Comparison of ENCODE assay signal across 8 mouse cellular contexts in the genomic region with DNA sequence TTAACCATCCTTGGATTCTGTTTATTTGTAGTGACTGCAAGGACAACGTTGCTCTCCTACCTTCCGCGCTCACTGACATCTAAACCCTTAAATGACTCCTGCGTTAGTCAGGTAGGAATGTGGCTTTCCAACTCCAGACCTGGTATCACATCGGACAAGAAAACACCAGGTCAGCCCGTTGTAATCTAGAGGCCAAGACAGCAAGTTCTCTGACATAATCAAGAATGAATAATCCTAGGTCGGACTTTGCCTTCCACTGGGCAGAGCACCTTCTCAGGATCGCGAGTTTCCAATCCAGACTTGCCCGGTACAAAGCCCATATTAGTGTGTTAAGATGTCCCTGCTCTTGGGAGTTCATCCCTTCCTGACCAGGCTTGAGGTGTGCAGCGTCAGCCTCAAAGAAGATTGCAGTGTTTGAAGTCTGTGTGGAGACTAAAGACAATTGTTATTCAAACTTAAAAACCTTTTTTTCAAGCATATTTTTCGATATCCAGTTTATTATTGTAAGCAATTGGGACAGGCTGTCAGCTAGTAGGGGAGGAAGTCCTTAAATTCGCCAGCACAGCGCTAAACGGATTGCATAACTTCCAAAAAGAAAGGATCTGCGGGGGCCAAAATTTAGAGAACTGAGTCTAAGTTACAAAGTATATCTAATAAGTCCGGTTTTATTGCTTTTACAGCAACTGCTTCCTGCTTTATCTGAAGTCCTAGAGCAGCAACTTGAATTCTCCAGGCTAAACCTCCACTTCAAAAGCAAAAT. TPM values are rescaled to one million over a fixed set of nuclear protein-coding genes. Genes with fewer than 3 reads are reported as not detected.
DNase-seq lines count a peak whose midpoint lies in the region; ATAC-seq and TF ChIP-seq lines count a peak whose summit lies in the region.

No protein-coding gene starts in this region.

- H3K27ac ChIP-seq in left cerebral cortex, adult 2 months = peak overlapping the region; percentile 98
- peak overlapping the region; percentile 99 for H3K27ac ChIP-seq in heart, embryonic 15.5 days
- H3K27ac ChIP-seq in limb, embryonic 10.5 days = peak overlapping the region; percentile 96

- no peaks in the 10 kb centered on the region for H3K9me3 ChIP-seq in heart, embryonic 15.5 days (replicated peaks)
- no peaks in the 10 kb centered on the region for H3K9me3 ChIP-seq in limb, embryonic 10.5 days (replicated peaks)

- intact Hi-C loops in left cerebral cortex, adult 2 months (cut with DNase I) = loop anchor here (1.0 to 5.0 kb wide), 7 partner anchors 27 to 304 kb away; a partner anchor contains a TSS

- TF ChIP-seq CTCF in left cerebral cortex, adult 2 months (IDR thresholded peaks at IDR 0.05) = no peak

- H3K79me2 ChIP-seq in myocyte (ENCODE audit: control insufficient read depth, insufficient read depth) = peaks cover 34% of the 10 kb centered on the region

- no peak for TF ChIP-seq POLR2A in myocyte (IDR thresholded peaks at IDR 0.05; ENCODE audit: insufficient read length, low read depth)

- H3ac ChIP-seq in myocyte (ENCODE audit: control insufficient read depth, insufficient read length) = peak overlapping the region; percentile 79

- H3K4me2 ChIP-seq in heart, embryonic 15.5 days = peak overlapping the region; percentile 84
- peak overlapping the region; percentile 77 for H3K4me2 ChIP-seq in myocyte (ENCODE audit: low read depth)

- peaks cover 25% of the 10 kb centered on the region for H3K4me1 ChIP-seq in heart, embryonic 15.5 days (replicated peaks)
- peaks cover 38% of the 10 kb centered on the region for H3K4me1 ChIP-seq in limb, embryonic 10.5 days

- 0 out of 2 replicates have a peak, but pooled peaks have one; percentile 23 for ATAC-seq in common myeloid progenitor, adult 5-6 weeks (replicated peaks; ENCODE audit: low read depth, poor library complexity, severe bottlenecking)
- ATAC-seq in heart, embryonic 15.5 days (replicated peaks; ENCODE audit: insufficient number of reproducible peaks, insufficient read depth, low FRiP score, low read depth) = no peak
- no peak for ATAC-seq in cerebellum, adult (ENCODE audit: insufficient number of reproducible peaks, low FRiP score, low TSS enrichment)

- H3K36me3 ChIP-seq in heart, embryonic 15.5 days = no peaks in the 10 kb centered on the region
- H3K36me3 ChIP-seq in limb, embryonic 10.5 days = no peaks in the 10 kb centered on the region
- H3K36me3 ChIP-seq in myocyte (ENCODE audit: control insufficient read depth, insufficient read depth) = no peaks in the 10 kb centered on the region

- H3K4me3 ChIP-seq in left cerebral cortex, adult 2 months = peak overlapping the region; percentile 88
- H3K4me3 ChIP-seq in heart, embryonic 15.5 days = peak overlapping the region; percentile 80
- H3K4me3 ChIP-seq in limb, embryonic 10.5 days = peak overlapping the region; percentile 93
- H3K4me3 ChIP-seq in myocyte = peak overlapping the region; percentile 84

- WGBS in heart, embryonic 15.5 days = 15% methylated on average over 17 of the region's 17 CpGs
- WGBS in limb, embryonic 10.5 days = 17% methylated on average over 17 of the region's 17 CpGs

- H3K9ac ChIP-seq in heart, embryonic 15.5 days = peak overlapping the region; percentile 84

- DNase-seq in left cerebral cortex, adult 2 months (ENCODE audit: extremely low spot score in 1 of 2, low spot score in 2 of 2) = peak in 1 of 2 experiments; percentile 19
- DNase-seq in left cerebral cortex, adult 8-10 months (ENCODE audit: low spot score in 2 of 2) = no peak
- peak; percentile 52 for DNase-seq in limb, embryonic 10.5 days (ENCODE audit: low spot score)
- no peak for DNase-seq in ovary, postnatal 10 days (ENCODE audit: low spot score)

- no peaks in the 10 kb centered on the region for H3K27me3 ChIP-seq in heart, embryonic 15.5 days
- peaks cover 15% of the 10 kb centered on the region for H3K27me3 ChIP-seq in limb, embryonic 10.5 days (ENCODE audit: low read depth, poor library complexity, severe bottlenecking)
- no peaks in the 10 kb centered on the region for H3K27me3 ChIP-seq in myocyte (ENCODE audit: control insufficient read depth, insufficient read depth, insufficient read length)

TF ChIP-seq in myocyte, 11 proteins besides CTCF, POLR2A, EP300 and RAD21:
- TF ChIP-seq E2F4 (IDR thresholded peaks at IDR 0.05; ENCODE audit: insufficient read depth) (no peak), REST (IDR thresholded peaks at IDR 0.05; ENCODE audit: insufficient read depth, insufficient read length) (no peak), MYOD1 (IDR thresholded peaks at IDR 0.05; ENCODE audit: control insufficient read depth in 1 of 3, insufficient read length in 2 of 3, low read depth in 2 of 3) (no peak), SRF (IDR thresholded peaks at IDR 0.05; ENCODE audit: control insufficient read depth, insufficient read length, low read depth) (no peak), USF1 (IDR thresholded peaks at IDR 0.05; ENCODE audit: low read depth) (no peak), MAX (IDR thresholded peaks at IDR 0.05; ENCODE audit: low read depth) (no peak), CEBPB (IDR thresholded peaks at IDR 0.05; ENCODE audit: insufficient read depth, poor library complexity, severe bottlenecking) (no peak), TCF12 (IDR thresholded peaks at IDR 0.05; ENCODE audit: insufficient read depth, poor library complexity, severe bottlenecking) (no peak), MYOG (IDR thresholded peaks at IDR 0.05; ENCODE audit: control insufficient read depth in 1 of 3, insufficient read depth in 1 of 3, insufficient read length in 2 of 3, low read depth in 2 of 3) (no peak), TCF3 (IDR thresholded peaks at IDR 0.05; ENCODE audit: insufficient read length, low read depth) (no peak), POLR2AphosphoS2 (IDR thresholded peaks at IDR 0.05; ENCODE audit: insufficient read length, low read depth) (no peak)

RNA-seq across cellular contexts. Expression of a gene that starts 1.6 kb away (rescaled TPM):
- 100 to 1,000 TPM; 122 to 130 TPM for total RNA-seq in left cerebral cortex, adult 2 months (2021)
- total RNA-seq in left cerebral cortex, adult 8-10 months (2022) = 100 to 1,000 TPM; 110 to 130 (median 124) TPM
- total RNA-seq in common myeloid progenitor, adult 5-6 weeks (2017) = 13.3 and 19.0 TPM in 2 replicates
- polyA plus RNA-seq in heart, embryonic 15.5 days (2015; fragmentation: Nextera tagmentation; extraction: Ambion mirVana) = 5.7 TPM in 2 replicates
- 4.7 and 5.3 TPM in 2 replicates for polyA plus RNA-seq in limb, embryonic 10.5 days (2016; fragmentation: Nextera tagmentation; extraction: Ambion mirVana)
- 5.8 TPM for polyA plus RNA-seq in myocyte (2012; fragmentation: generic; extraction: Trizol)

RNA-seq across cellular contexts. Expression of a gene that starts 48.6 kb away (rescaled TPM):
- not detected for total RNA-seq in left cerebral cortex, adult 2 months (2021)
- not detected for total RNA-seq in left cerebral cortex, adult 8-10 months (2022)
- not detected in 2 replicates for total RNA-seq in common myeloid progenitor, adult 5-6 weeks (2017)
- not detected in 2 replicates for polyA plus RNA-seq in heart, embryonic 15.5 days (2015; fragmentation: Nextera tagmentation; extraction: Ambion mirVana)
- not detected in 2 replicates for polyA plus RNA-seq in limb, embryonic 10.5 days (2016; fragmentation: Nextera tagmentation; extraction: Ambion mirVana)
- not detected for polyA plus RNA-seq in myocyte (2012; fragmentation: generic; extraction: Trizol)
